Mouse (Mus musculus) heart, embryonic 12.5 days (tissue): ENCODE data around the gene Ccnb2. TPM values are rescaled to one million over a fixed set of nuclear protein-coding genes. Genes with fewer than 3 reads are reported as not detected.

Experiments
- ATAC-seq: fragments of 200-750 bp; cut with Nextera tagmentation; 2 replicates; pipeline ENCODE4 v1.8.0; 2017; ENCODE audit warnings: moderate TSS enrichment, moderate library complexity; ENCODE audit not compliant: insufficient number of reproducible peaks, low FRiP score
- H3K27ac ChIP-seq: fragments of 300-500 bp; sonication (generic); 2 replicates; pipeline ENCODE4 v1.5.1; 2016; ENCODE audit warnings: mild to moderate bottlenecking, moderate library complexity; ENCODE audit not compliant: poor library complexity, severe bottlenecking
- H3K27me3 ChIP-seq: fragments of 300-500 bp; sonication (generic); replicated peaks from 2 replicates; pipeline ENCODE4 v1.6.1; 2016; ENCODE audit warnings: mild to moderate bottlenecking, moderate library complexity
- H3K36me3 ChIP-seq: fragments of 300-500 bp; sonication (generic); 2 replicates; pipeline ENCODE4 v1.6.1; 2016; ENCODE audit warnings: mild to moderate bottlenecking, moderate library complexity
- H3K4me1 ChIP-seq: fragments of 300-500 bp; sonication (generic); replicated peaks from 2 replicates; pipeline ENCODE4 v1.6.1; 2016; ENCODE audit warnings: mild to moderate bottlenecking
- H3K4me2 ChIP-seq: fragments of 300-500 bp; sonication (generic); 2 replicates; pipeline ENCODE4 v1.6.1; 2016; ENCODE audit warnings: mild to moderate bottlenecking, moderate library complexity
- H3K4me3 ChIP-seq: fragments of 300-500 bp; sonication (generic); 2 replicates; pipeline ENCODE4 v1.5.1; 2016; ENCODE audit warnings: mild to moderate bottlenecking
- H3K9ac ChIP-seq: fragments of 300-500 bp; sonication (generic); 2 replicates; pipeline ENCODE4 v1.6.1; 2016; ENCODE audit warnings: mild to moderate bottlenecking, moderate library complexity
- H3K9me3 ChIP-seq: fragments of 300-500 bp; sonication (generic); replicated peaks from 2 replicates; pipeline ENCODE4 v1.6.1; 2016; ENCODE audit warnings: mild to moderate bottlenecking, moderate library complexity
- WGBS: fragments of 180-500 bp; shearing (Covaris S2); methylation state at CpG from one replicate; pipeline ENCODE4 v1.1.7; 2016; 5-methylcytosine and 5-hydroxymethylcytosine counted together
- polyA plus RNA-seq: library from polyadenylated mRNA; unstranded; fragments of >200 nt; fragmentation: Nextera tagmentation; extraction: Ambion mirVana; gene quantifications from 2 replicates; pipeline ENCODE4 v1.2.1, GENCODE M21; 2016

Ccnb2 gene
- polyA plus RNA-seq, 1 experiment from 2014 or later: 152 TPM

DNA sequence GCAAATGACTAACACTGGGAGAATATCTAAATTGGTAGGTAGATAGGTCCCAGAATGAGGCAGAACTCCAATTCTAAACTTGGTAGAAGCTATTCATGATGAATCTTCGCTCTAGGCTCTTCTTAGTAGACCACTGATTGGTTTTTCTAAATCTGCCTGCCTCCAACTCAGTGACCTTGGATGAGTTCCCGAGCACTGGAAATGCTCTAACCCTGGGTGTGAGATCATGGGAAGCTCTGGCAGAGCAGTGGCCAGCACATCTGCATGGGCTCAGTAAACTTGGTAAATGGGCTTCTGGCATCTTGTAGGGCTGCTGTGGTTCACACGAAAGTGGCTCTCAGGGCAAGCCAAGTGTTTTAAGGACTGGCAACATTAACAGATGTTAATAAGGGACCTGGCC lies 14.8 kb downstream of the Ccnb2 start:
- Histone ChIP-seq H3K9ac (no peak overlapping the region), H3K4me3 (no peak overlapping the region), H3K36me3 (peaks cover 49% of the 10 kb centered on the region), H3K4me2 (no peak overlapping the region), H3K27ac (no peak overlapping the region), H3K4me1 (no peaks in the 10 kb centered on the region), H3K27me3 (no peaks in the 10 kb centered on the region), H3K9me3 (no peaks in the 10 kb centered on the region)
- WGBS: 85% methylated on average over 3 of the region's 3 CpGs
- ATAC-seq: no peak

- no peaks in the 10 kb centered on the region for H3K9me3 ChIP-seq
- no peaks in the 10 kb centered on the region for H3K27me3 ChIP-seq
- H3K4me2 ChIP-seq: no peak overlapping the region
- no peak overlapping the region for H3K27ac ChIP-seq
- no peak overlapping the region for H3K9ac ChIP-seq
- peaks cover 24% of the 10 kb centered on the region for H3K36me3 ChIP-seq
- no peak overlapping the region for H3K4me3 ChIP-seq
- no peaks in the 10 kb centered on the region for H3K4me1 ChIP-seq
- WGBS: 89% methylated on average over 8 of the region's 8 CpGs
- no peak for ATAC-seq
Observed at GRCm38 (mm10) chr9:70401937-70402539, 19.3 kb downstream of the Ccnb2 start.

GRCm38 (mm10) chr9:70396083-70396482 lies 25.3 kb downstream of the Ccnb2 start:
- Histone ChIP-seq H3K9me3 (no peaks in the 10 kb centered on the region), H3K27ac (no peak overlapping the region), H3K9ac (no peak overlapping the region), H3K4me1 (peaks cover 5% of the 10 kb centered on the region; the same call in 1 of the 2 replicates), H3K4me3 (no peak overlapping the region), H3K27me3 (no peaks in the 10 kb centered on the region), H3K36me3 (peaks cover 33% of the 10 kb centered on the region), H3K4me2 (no peak overlapping the region)
- ATAC-seq: no peak
- 88% methylated on average over 2 of the region's 2 CpGs for WGBS

DNA sequence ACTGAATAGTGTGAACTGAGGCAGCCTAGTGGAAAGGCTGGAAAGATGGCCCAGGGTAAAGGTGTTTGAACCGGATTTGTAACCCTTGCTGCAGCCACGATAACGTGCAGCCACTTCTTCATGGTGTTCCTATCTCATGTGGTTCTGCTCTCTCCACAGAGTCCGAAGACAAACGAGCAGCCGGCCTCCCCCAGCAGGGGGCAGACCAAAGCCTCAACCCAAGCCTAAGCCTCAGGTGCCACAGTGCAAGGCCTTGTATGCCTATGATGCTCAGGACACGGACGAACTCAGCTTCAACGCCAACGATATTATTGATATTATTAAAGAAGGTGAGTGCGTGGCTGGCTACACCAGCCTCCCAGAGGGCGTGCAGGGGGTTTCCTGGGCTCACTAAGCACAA lies 25.7 kb downstream of the Ccnb2 start:
- WGBS: 82% methylated on average over 12 of the region's 12 CpGs
- no peaks in the 10 kb centered on the region for H3K27me3 ChIP-seq
- peaks cover 31% of the 10 kb centered on the region for H3K36me3 ChIP-seq
- no peaks in the 10 kb centered on the region for H3K9me3 ChIP-seq
- H3K9ac ChIP-seq: no peak overlapping the region
- no peak overlapping the region for H3K4me2 ChIP-seq
- ATAC-seq: no peak
- H3K4me1 ChIP-seq: peaks cover 5% of the 10 kb centered on the region; the same call in 1 of the 2 replicates
- H3K4me3 ChIP-seq: no peak overlapping the region
- H3K27ac ChIP-seq: no peak overlapping the region

GRCm38 (mm10) chr9:70392563-70392907 lies 28.8 kb downstream of the Ccnb2 start:
- H3K4me2 ChIP-seq: no peak overlapping the region
- H3K9ac ChIP-seq: no peak overlapping the region
- peaks cover 17% of the 10 kb centered on the region for H3K36me3 ChIP-seq
- no peak for ATAC-seq
- H3K4me1 ChIP-seq: peaks cover 5% of the 10 kb centered on the region; the same call in 1 of the 2 replicates
- no peaks in the 10 kb centered on the region for H3K9me3 ChIP-seq
- no peak overlapping the region for H3K27ac ChIP-seq
- no peak overlapping the region for H3K4me3 ChIP-seq
- no peaks in the 10 kb centered on the region for H3K27me3 ChIP-seq
- WGBS: 19% methylated on average over 6 of the region's 6 CpGs

DNA sequence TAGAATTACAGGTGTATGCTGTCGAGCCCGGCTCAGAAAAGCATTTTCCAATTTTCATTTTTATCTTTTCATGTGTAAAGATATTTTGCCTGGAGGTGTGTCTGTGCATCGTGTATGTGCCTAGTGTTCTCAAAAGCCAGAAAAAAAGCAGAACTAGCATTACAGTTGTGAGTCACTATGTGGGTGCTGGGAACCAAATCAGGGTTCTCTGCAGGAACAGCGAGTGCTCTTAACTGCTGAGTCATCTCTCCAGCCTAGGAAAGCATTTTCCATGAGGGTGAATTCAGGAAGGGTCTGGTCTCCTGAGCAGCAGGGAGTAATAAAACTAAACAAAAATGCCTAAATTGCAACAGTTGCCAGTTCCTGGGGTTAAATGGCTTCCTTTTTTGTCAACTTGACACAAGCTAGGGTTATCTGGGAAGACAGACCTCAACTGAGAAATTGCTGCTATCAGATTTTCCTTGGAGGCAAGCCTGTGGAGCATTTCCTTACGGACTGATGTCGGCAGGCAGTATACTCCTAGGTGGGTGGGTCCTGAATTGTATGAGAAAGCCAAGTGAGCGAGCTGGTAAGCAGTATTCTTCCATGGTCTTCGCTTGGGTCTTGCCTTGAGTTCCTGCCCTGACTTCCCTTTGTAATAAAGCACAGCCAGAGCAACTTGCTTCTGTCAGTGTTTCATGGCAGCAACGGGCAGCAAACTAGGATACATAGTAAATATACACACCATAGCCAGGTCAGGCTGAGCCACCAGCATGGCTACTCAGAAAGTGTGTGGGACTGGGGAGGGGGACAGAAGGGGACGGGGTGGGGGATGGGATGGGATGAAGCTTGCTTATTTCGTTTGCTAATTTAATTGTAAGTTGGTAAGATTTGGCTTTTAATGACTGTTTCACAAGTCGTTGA lies 29.4 kb downstream of the Ccnb2 start:
- Histone ChIP-seq H3K9ac (no peak overlapping the region), H3K36me3 (peaks cover 19% of the 10 kb centered on the region), H3K27ac (no peak overlapping the region), H3K4me2 (no peak overlapping the region), H3K27me3 (no peaks in the 10 kb centered on the region), H3K9me3 (no peaks in the 10 kb centered on the region), H3K4me1 (peaks cover 5% of the 10 kb centered on the region; the same call in 1 of the 2 replicates), H3K4me3 (no peak overlapping the region)
- ATAC-seq: no peak
- 62% methylated on average over 12 of the region's 12 CpGs for WGBS

DNA sequence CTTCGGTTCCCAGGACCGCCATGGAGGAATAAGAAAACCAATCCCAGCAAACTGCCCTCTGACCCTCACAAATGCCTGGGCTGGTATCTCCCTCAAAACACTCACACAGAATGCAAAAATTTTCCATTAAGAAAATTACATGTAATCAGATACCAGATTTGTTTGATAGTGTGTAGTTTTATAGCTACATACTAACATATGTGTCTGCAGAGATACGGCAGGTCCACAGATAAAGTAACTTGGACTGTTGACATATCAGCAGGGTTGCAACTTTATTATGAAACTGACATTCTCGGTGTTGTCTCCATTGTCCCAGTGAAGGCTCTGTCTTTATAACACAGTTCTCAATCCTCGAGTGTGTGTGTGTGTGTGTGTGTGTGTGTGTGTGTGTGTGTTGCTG lies 30.3 kb downstream of the Ccnb2 start:
- Histone ChIP-seq H3K9me3 (no peaks in the 10 kb centered on the region), H3K9ac (no peak overlapping the region), H3K27me3 (no peaks in the 10 kb centered on the region), H3K27ac (no peak overlapping the region), H3K4me1 (peaks cover 5% of the 10 kb centered on the region; the same call in 1 of the 2 replicates), H3K4me2 (no peak overlapping the region), H3K36me3 (peaks cover 18% of the 10 kb centered on the region), H3K4me3 (no peak overlapping the region)
- ATAC-seq: no peak
- 89% methylated on average over 5 of the region's 5 CpGs for WGBS

- H3K9me3 ChIP-seq: no peaks in the 10 kb centered on the region
- H3K4me1 ChIP-seq: peaks cover 5% of the 10 kb centered on the region; the same call in 1 of the 2 replicates
- H3K4me2 ChIP-seq: no peak overlapping the region
- no peak overlapping the region for H3K9ac ChIP-seq
- ATAC-seq: no peak
- no peak overlapping the region for H3K4me3 ChIP-seq
- no peak overlapping the region for H3K27ac ChIP-seq
- H3K36me3 ChIP-seq: peaks cover 28% of the 10 kb centered on the region; the same call in 1 of the 2 replicates
- no peaks in the 10 kb centered on the region for H3K27me3 ChIP-seq
- WGBS: 81% methylated on average over 3 of the region's 3 CpGs
Observed at GRCm38 (mm10) chr9:70389548-70389947, 31.8 kb downstream of the Ccnb2 start.

DNA sequence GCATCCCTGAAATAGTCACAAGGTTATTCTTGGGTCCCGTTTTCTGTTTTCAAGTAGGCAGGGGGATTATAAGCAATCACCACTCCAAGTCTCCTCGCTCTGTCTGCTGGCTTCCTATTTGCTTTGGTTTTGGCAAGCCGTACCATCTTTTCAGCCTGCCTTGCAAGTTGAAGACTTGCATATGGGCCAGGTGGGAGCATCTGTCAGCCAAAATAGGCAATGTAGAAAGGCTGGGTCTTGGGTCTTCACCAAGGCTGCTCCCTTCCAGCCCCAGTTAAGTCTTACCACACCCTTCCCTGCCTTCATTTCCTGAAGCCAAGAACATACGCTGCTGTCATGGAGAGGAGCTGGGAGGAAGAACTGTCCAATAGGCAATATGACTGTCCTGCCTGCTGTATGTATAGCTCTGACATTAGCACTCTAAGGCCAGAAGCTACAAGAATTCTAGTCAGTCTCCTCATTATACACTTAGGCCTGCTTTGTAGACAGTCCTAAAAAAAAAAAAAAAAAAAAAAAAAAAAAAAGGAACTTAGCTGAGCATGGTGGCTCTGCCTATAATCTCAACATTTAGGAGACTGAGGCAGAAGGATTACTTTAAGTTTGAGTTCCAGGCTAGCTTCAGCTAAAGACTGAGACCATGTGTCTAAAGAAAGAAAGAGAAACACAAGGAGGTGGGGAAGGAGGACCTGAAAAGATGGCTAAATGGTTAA lies 33.8 kb downstream of the Ccnb2 start:
- Histone ChIP-seq H3K4me1 (peaks cover 5% of the 10 kb centered on the region; the same call in 1 of the 2 replicates), H3K4me3 (no peak overlapping the region), H3K4me2 (no peak overlapping the region), H3K27ac (no peak overlapping the region), H3K9me3 (no peaks in the 10 kb centered on the region), H3K27me3 (no peaks in the 10 kb centered on the region), H3K36me3 (peaks cover 41% of the 10 kb centered on the region), H3K9ac (no peak overlapping the region)
- ATAC-seq: no peak
- WGBS: 81% methylated on average over 4 of the region's 4 CpGs

- 74% methylated on average over 18 of the region's 18 CpGs for WGBS
- Histone ChIP-seq H3K27ac (no peak overlapping the region), H3K9ac (no peak overlapping the region), H3K9me3 (no peaks in the 10 kb centered on the region), H3K36me3 (peaks cover 56% of the 10 kb centered on the region), H3K4me3 (no peak overlapping the region), H3K27me3 (no peaks in the 10 kb centered on the region), H3K4me1 (no peaks in the 10 kb centered on the region), H3K4me2 (no peak overlapping the region)
- ATAC-seq: no peak
Observed at GRCm38 (mm10) chr9:70384958-70385728, 36.2 kb downstream of the Ccnb2 start.
